Mouse (Mus musculus): ENCODE measurements around the gene Setd1b.
"Not testable (repeated sequence)": the region's sequence is repeated elsewhere in the genome, so short reads cannot be mapped to it uniquely, and the experiment has no call there.

Gene Setd1b

GRCm38 (mm10) chr5:123200816-123201522, 59.0 kb downstream of the Setd1b start:
- DNase-seq (ENCODE audit: low read depth, low spot score), result not testable (repeated sequence)

GRCm38 (mm10) chr5:123201523-123201892, 59.5 kb downstream of the Setd1b start:
- DNase-seq (ENCODE audit: low read depth, low spot score), result no peak

GRCm38 (mm10) chr5:123201987-123202386, 60.0 kb downstream of the Setd1b start:
- no peak for DNase-seq (ENCODE audit: low read depth, low spot score)

GRCm38 (mm10) chr5:123202771-123203170, 60.8 kb downstream of the Setd1b start:
- not testable (repeated sequence) for DNase-seq (ENCODE audit: low read depth, low spot score)

DNA sequence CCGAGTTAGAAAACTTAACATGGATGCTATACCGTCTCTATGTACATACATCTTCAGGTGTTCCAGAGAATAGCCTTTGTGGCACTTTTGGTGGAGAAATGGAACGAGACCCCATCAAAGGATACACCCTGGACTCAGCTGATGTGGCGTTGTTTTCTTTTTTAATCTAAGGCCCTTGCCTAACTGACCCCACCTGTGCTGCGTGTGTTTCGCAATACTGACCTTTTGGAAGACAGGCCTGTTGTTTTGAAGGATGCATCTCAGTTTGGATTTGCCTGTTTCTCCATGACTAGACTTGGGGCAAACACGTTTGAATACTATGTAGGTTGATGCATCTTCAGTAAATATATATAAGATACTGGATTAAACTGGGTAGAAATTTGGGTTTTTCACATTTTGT, 61.6 kb downstream of the Setd1b start:
- DNase-seq (ENCODE audit: low read depth, low spot score), result not testable (repeated sequence)
